Mouse (Mus musculus): ENCODE measurements at regions not wholly inside any gene's neighbourhood (a gene's known extent, or its start where the extent isn't known, plus 50 kb on each side); places are given as distances from the start of the nearest gene placed in this dataset.

- no peak for DNase-seq (ENCODE audit: low read depth, low spot score)
- H3K36me3 ChIP-seq (ENCODE audit: control insufficient read depth, insufficient read depth, low read length, poor library complexity, severe bottlenecking): no peaks in the 10 kb centered on the region
- no peaks in the 10 kb centered on the region for H3K27me3 ChIP-seq (ENCODE audit: control insufficient read depth, insufficient read depth, low read length, poor library complexity, severe bottlenecking)
Measured at GRCm38 (mm10) chr1:77168316-77168715, 346.6 kb downstream of the Epha4 start.

- DNase-seq (ENCODE audit: low read depth, low spot score): no peak
- no peaks in the 10 kb centered on the region for H3K36me3 ChIP-seq (ENCODE audit: control insufficient read depth, insufficient read depth, low read length, poor library complexity, severe bottlenecking)
- H3K27me3 ChIP-seq (ENCODE audit: control insufficient read depth, insufficient read depth, low read length, poor library complexity, severe bottlenecking): no peaks in the 10 kb centered on the region
Measured at GRCm38 (mm10) chr1:77172463-77172862, 342.4 kb downstream of the Epha4 start.

GRCm38 (mm10) chr1:77174801-77175200 lies 340.1 kb downstream of the Epha4 start:
- DNase-seq (ENCODE audit: low read depth, low spot score): no peak
- Histone ChIP-seq H3K27me3 (ENCODE audit: control insufficient read depth, insufficient read depth, low read length, poor library complexity, severe bottlenecking) (no peaks in the 10 kb centered on the region), H3K36me3 (ENCODE audit: control insufficient read depth, insufficient read depth, low read length, poor library complexity, severe bottlenecking) (no peaks in the 10 kb centered on the region)

GRCm38 (mm10) chr1:77175214-77175613 lies 339.7 kb downstream of the Epha4 start:
- Histone ChIP-seq H3K27me3 (ENCODE audit: control insufficient read depth, insufficient read depth, low read length, poor library complexity, severe bottlenecking) (no peaks in the 10 kb centered on the region), H3K36me3 (ENCODE audit: control insufficient read depth, insufficient read depth, low read length, poor library complexity, severe bottlenecking) (no peaks in the 10 kb centered on the region)
- DNase-seq (ENCODE audit: low read depth, low spot score): no peak

- no peak for DNase-seq (ENCODE audit: low read depth, low spot score)
- H3K36me3 ChIP-seq (ENCODE audit: control insufficient read depth, insufficient read depth, low read length, poor library complexity, severe bottlenecking): no peaks in the 10 kb centered on the region
- H3K27me3 ChIP-seq (ENCODE audit: control insufficient read depth, insufficient read depth, low read length, poor library complexity, severe bottlenecking): no peaks in the 10 kb centered on the region
Measured at GRCm38 (mm10) chr1:77176516-77176915, 338.4 kb downstream of the Epha4 start.

- Histone ChIP-seq H3K36me3 (ENCODE audit: control insufficient read depth, insufficient read depth, low read length, poor library complexity, severe bottlenecking) (no peaks in the 10 kb centered on the region), H3K27me3 (ENCODE audit: control insufficient read depth, insufficient read depth, low read length, poor library complexity, severe bottlenecking) (no peaks in the 10 kb centered on the region)
Measured at GRCm38 (mm10) chr1:77183965-77184364, 330.9 kb downstream of the Epha4 start.

GRCm38 (mm10) chr1:77190141-77190540 lies 324.7 kb downstream of the Epha4 start:
- Histone ChIP-seq H3K36me3 (ENCODE audit: control insufficient read depth, insufficient read depth, low read length, poor library complexity, severe bottlenecking) (no peaks in the 10 kb centered on the region), H3K27me3 (ENCODE audit: control insufficient read depth, insufficient read depth, low read length, poor library complexity, severe bottlenecking) (no peaks in the 10 kb centered on the region)
- no peak for DNase-seq (ENCODE audit: low read depth, low spot score)

More at GRCm38 (mm10) chr1:77183965-77184364, 330.9 kb downstream of the Epha4 start:
- no peak for DNase-seq (ENCODE audit: low read depth, low spot score)

- Histone ChIP-seq H3K36me3 (ENCODE audit: control insufficient read depth, insufficient read depth, low read length, poor library complexity, severe bottlenecking) (no peaks in the 10 kb centered on the region; the same call in 1 of the 2 replicates), H3K27me3 (ENCODE audit: control insufficient read depth, insufficient read depth, low read length, poor library complexity, severe bottlenecking) (no peaks in the 10 kb centered on the region)
Measured at GRCm38 (mm10) chr1:77201321-77201917, 313.5 kb downstream of the Epha4 start.

GRCm38 (mm10) chr1:77202948-77203347 lies 311.9 kb downstream of the Epha4 start:
- Histone ChIP-seq H3K27me3 (ENCODE audit: control insufficient read depth, insufficient read depth, low read length, poor library complexity, severe bottlenecking) (no peaks in the 10 kb centered on the region), H3K36me3 (ENCODE audit: control insufficient read depth, insufficient read depth, low read length, poor library complexity, severe bottlenecking) (no peaks in the 10 kb centered on the region; the same call in 1 of the 2 replicates)
- no peak for DNase-seq (ENCODE audit: low read depth, low spot score)

More at GRCm38 (mm10) chr1:77201321-77201917, 313.5 kb downstream of the Epha4 start:
- no peak for DNase-seq (ENCODE audit: low read depth, low spot score)

- no peaks in the 10 kb centered on the region for H3K27me3 ChIP-seq (ENCODE audit: control insufficient read depth, insufficient read depth, low read length, poor library complexity, severe bottlenecking)
- H3K36me3 ChIP-seq (ENCODE audit: control insufficient read depth, insufficient read depth, low read length, poor library complexity, severe bottlenecking): no peaks in the 10 kb centered on the region; the same call in 1 of the 2 replicates
- no peak for DNase-seq (ENCODE audit: low read depth, low spot score)
Measured at GRCm38 (mm10) chr1:77206535-77206934, 308.4 kb downstream of the Epha4 start.

- Histone ChIP-seq H3K27me3 (ENCODE audit: control insufficient read depth, insufficient read depth, low read length, poor library complexity, severe bottlenecking) (no peaks in the 10 kb centered on the region), H3K36me3 (ENCODE audit: control insufficient read depth, insufficient read depth, low read length, poor library complexity, severe bottlenecking) (no peaks in the 10 kb centered on the region)
- no peak for DNase-seq (ENCODE audit: low read depth, low spot score)
Measured at GRCm38 (mm10) chr1:77209395-77209794, 305.5 kb downstream of the Epha4 start.

GRCm38 (mm10) chr1:77213462-77214098 lies 301.3 kb downstream of the Epha4 start:
- no peaks in the 10 kb centered on the region for H3K27me3 ChIP-seq (ENCODE audit: control insufficient read depth, insufficient read depth, low read length, poor library complexity, severe bottlenecking)
- no peak for DNase-seq (ENCODE audit: low read depth, low spot score)
- H3K36me3 ChIP-seq (ENCODE audit: control insufficient read depth, insufficient read depth, low read length, poor library complexity, severe bottlenecking): no peaks in the 10 kb centered on the region

GRCm38 (mm10) chr1:77219488-77220321 lies 295.2 kb downstream of the Epha4 start:
- Histone ChIP-seq H3K36me3 (ENCODE audit: control insufficient read depth, insufficient read depth, low read length, poor library complexity, severe bottlenecking) (no peaks in the 10 kb centered on the region), H3K27me3 (ENCODE audit: control insufficient read depth, insufficient read depth, low read length, poor library complexity, severe bottlenecking) (no peaks in the 10 kb centered on the region)
- no peak for DNase-seq (ENCODE audit: low read depth, low spot score)

GRCm38 (mm10) chr1:77220322-77220590 lies 294.6 kb downstream of the Epha4 start:
- H3K36me3 ChIP-seq (ENCODE audit: control insufficient read depth, insufficient read depth, low read length, poor library complexity, severe bottlenecking): no peaks in the 10 kb centered on the region

GRCm38 (mm10) chr1:77220783-77221182 lies 294.1 kb downstream of the Epha4 start:
- Histone ChIP-seq H3K27me3 (ENCODE audit: control insufficient read depth, insufficient read depth, low read length, poor library complexity, severe bottlenecking) (no peaks in the 10 kb centered on the region), H3K36me3 (ENCODE audit: control insufficient read depth, insufficient read depth, low read length, poor library complexity, severe bottlenecking) (no peaks in the 10 kb centered on the region)
- DNase-seq (ENCODE audit: low read depth, low spot score): no peak

More at GRCm38 (mm10) chr1:77220322-77220590, 294.6 kb downstream of the Epha4 start:
- no peak for DNase-seq (ENCODE audit: low read depth, low spot score)
- no peaks in the 10 kb centered on the region for H3K27me3 ChIP-seq (ENCODE audit: control insufficient read depth, insufficient read depth, low read length, poor library complexity, severe bottlenecking)

Measured in splenic B cell, adult 2 months (primary cell).